Mouse (Mus musculus) ovary, adult 18-20 months (tissue): ENCODE measurements around the gene Thpo.

Source experiments
- DNase-seq: peaks from one replicate; pipeline ENCODE4 v3.0.0; 2022; ENCODE audit warnings: low spot score, mixed read lengths

The Thpo gene

DNA sequence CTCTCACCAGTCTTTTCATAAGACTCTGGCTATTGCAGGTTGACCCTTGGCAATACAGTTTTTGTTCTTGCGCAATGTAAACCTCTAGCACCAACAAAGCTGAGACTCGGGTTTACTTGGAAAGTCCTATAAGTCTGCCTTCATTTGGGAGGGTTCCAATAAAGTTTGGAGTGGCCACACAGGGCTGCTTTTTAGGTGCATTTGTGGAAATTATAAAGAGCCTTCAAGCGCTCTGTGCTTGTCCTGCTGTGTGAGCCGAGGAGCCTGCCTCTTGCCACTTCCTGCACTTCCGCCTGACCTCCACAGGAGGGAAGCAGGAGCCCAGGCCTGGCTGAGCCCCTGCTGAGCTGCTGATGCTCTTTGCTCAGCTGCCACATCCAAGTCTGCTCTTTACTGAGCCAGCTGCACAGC is 10.0 kb downstream of the Thpo start:
- no peak for DNase-seq

- DNase-seq = no peak
These were observed 11.1 kb downstream of the Thpo start for GRCm38 (mm10) chr16:20723247-20723646.

GRCm38 (mm10) chr16:20722736-20723135 is 11.6 kb downstream of the Thpo start:
- DNase-seq = no peak

DNA sequence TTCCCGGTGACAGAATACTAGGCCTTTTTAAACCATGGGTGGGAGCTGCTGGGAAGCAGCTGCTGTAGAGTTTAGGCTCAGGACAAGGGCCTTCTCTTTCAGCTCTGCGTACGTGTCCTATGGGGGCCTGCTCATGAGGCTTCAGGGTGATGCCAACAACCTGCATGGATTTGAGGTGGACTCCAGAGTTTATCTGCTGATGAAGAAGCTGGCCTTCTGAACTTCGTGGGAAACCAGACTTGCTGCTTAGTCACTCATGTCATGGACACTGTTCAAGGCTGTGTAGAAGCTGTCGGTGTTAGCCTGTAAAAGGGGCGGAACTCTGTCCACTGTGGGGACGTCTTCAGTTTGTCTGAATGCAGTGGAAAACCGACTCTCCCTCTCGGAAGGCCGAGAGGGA is 12.5 kb downstream of the Thpo start:
- DNase-seq = no peak

DNA sequence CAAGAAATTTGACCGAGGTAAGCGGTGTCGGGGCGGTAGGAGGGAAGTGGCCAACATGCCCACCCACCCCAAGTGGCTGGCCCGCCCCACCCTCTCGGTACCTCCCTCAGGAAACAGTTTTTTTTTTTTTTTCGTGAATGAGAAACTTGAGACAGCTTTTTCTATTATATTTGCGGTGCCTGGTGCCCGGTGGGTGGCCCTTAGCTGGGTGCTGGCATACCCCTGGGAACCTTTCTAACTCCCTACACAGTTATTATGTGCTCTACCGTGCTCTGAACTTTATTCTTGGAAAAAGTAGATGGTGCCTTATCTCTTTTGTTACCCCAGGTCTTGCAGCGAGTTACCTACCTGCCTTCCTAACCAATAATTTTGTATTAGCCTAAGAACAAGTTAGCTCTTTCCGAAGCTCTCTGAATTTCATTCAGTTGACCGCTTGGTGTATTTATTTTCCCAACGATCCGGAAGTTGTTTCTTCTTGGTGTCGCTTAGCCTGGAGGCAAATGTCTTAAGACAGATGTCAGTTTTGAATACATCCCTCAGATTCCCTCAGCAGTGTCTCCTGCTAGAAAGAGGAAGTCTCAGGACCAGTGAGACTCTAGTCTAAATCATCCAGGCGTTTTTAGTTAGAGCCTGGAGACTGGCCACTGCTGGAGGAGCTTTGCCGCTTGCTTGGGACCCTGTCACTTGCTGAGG is 16.2 kb downstream of the Thpo start:
- no peak for DNase-seq

GRCm38 (mm10) chr16:20717181-20717977 is 16.9 kb downstream of the Thpo start, which contains the start of the genes Polr2h and Clcn2:
TSS of gene Polr2h (plus strand) at chr16:20717665.
TSS of gene Clcn2 (minus strand) at chr16:20717746.
- DNase-seq = peak; percentile 97

DNA sequence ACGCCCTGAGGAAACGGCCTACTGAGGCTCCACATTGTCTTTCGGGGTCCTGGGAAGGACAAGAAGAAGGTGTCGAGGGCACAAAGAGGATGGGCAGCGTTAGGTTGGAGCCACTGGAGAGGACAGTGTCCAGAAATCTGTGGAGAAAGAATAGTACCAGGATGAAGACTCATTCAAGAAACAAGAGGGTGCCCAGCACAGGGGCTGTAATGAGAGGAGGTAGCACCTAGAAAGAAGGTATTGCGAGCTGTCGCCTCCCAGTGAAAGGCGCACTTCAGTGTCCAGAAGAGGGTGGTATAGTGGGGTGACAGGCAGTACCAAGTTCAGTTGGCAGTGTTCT is 17.5 kb downstream of the Thpo start:
- no peak for DNase-seq

GRCm38 (mm10) chr16:20715976-20716840 is 18.1 kb downstream of the Thpo start:
- DNase-seq = peak; percentile 80

- no peak for DNase-seq
These were observed 18.7 kb downstream of the Thpo start for GRCm38 (mm10) chr16:20715566-20715965.

DNA sequence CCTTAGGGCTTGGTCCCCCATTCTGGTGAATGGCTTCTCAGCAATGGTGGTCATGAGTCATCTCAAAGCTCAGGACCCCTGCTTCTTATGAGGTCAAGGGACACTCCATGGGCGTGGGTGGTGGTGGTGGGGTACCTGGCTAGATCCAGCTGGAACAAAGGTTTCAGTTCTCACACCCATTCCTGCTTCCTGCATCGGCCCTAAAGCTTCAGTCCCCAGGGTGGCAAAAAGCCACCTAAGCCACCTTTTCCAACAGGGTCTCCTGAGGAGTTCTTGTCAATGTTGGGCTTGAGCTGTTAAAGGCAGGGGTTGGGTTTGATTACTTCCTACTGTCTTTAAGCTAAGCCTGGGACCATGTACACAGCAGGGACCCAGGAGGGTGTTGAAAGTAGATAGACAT is 19.1 kb downstream of the Thpo start:
- DNase-seq = no peak

- DNase-seq = no peak
These were observed 19.8 kb downstream of the Thpo start for GRCm38 (mm10) chr16:20714307-20715080.

- DNase-seq = no peak
These were observed 21.4 kb downstream of the Thpo start for GRCm38 (mm10) chr16:20712889-20713288.

GRCm38 (mm10) chr16:20712190-20712589 is 22.1 kb downstream of the Thpo start:
- no peak for DNase-seq

DNA sequence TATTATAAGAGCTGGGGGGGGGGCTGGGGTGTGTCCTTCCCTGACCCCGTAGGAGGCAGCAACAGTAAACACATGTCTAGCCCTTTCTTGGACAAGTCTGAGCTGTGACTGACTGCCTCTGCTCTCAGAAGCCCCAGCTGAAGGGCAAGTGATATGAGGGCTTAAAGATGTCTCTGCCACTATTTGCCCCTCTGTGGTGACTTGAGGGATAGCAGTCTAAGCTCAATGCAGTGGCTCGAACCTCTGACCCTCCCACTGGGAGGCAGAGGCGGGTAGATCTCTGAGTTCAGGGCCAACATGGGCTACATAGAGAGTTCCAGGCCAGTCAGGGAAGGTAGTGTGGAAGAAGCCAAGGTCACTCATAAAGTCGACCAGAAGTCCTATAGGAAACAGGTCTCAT is 23.5 kb downstream of the Thpo start:
- DNase-seq = no peak

GRCm38 (mm10) chr16:20710370-20710769 is 23.9 kb downstream of the Thpo start:
- no peak for DNase-seq

DNA sequence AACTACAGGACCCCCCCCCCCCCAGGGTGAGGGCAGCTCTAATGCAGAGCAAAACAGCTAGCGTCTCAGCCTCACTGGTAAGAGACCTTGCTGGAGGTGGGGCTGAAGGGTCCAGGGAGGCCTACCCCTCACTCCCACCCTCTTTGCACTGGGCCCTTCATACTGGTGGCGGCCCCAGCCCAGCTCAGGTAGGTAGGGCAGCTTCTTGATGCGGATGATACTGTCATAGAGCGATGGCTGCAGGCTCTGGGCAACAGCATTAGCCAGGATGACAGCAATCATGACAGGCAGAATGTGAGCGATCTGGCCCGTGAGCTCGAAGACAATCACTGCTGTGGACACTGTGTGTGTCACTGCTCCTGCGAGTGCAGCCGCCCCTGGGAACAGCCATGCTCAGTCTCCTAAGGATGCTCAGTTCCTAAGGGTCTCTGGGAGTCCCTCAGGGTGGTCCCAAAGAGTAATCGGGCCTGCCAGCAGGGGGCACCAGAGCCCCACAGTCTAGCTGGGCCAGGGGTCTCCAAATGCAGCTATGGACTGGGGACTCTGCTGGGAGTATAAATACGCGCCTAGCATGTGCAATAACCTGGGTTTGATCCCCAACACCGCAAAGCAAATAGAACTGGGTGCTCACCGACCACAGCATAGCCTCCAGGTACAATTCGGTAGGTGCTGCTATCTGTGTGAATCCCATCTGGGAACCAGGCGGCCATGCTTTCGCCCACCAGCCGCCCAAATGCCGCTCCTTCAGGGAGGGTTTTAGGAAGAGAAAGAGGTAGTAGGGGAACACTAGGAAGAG is 25.2 kb downstream of the Thpo start:
- no peak for DNase-seq

GRCm38 (mm10) chr16:20708220-20708938 is 25.9 kb downstream of the Thpo start:
- DNase-seq = no peak

DNA sequence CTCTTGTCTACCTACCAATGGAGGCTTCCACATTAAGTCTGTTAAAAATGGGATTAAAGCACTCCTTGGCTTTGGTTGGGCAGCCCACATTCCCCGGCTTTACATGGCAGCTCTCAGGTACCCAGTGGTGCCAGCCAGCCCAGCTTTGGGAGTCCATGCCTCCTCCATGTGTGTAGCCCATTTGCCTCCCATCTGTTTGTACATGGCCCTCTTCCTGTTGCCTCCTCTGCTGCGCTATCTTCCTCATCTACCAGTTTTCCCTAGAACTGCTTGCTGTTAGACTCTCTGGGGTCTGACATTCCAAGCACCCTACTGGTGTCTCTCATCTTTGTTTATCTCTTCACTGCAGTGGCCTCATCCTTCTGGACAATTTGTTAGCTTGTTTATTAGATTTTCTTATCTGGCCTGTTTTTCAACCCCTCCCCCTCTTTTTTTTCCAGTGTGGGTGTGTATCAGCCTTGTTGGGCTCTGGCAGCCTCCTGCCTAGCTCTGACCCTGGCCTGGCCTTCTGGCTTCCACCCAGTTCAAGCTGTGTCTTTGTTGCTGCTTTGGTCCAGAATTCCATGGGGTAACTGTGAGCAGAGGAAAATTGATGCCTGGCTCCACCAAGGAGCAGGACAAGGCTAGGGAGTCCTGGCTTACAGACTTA is 27.8 kb downstream of the Thpo start:
- peak; percentile 57 for DNase-seq

DNA sequence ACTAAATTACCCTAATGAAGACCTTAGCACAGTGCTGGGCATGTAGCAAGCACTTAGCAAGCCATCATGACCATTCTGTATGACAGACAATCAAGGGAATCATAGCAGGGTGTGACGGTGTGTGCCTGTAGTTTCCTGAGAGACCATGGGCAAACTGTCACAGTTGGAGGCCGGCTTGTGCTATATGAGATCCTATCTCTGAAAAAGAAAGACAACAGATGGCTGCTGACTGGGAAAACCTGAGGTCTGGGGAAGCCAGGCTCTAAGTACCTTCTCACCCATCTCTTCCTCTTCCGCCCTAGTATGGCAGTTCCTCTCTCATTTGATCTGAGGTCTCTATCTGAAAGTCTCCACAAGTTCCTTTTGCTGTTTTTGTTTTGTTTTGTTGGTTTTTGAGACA is 28.5 kb downstream of the Thpo start:
- no peak for DNase-seq
